Mouse (Mus musculus) kidney, embryonic 14.5 days (tissue): Measurements from ENCODE around the gene Treh. TPM values are rescaled to one million over a fixed set of nuclear protein-coding genes. Genes with fewer than 3 reads are reported as not detected.

Experiments
- ATAC-seq: fragments of 200-750 bp; cut with Nextera tagmentation; 2 replicates; pipeline ENCODE4 v1.8.0; 2017; ENCODE audit warnings: moderate number of reproducible peaks, mild to moderate bottlenecking, moderate TSS enrichment, moderate library complexity; ENCODE audit not compliant: low FRiP score, low TSS enrichment
- H3K27ac ChIP-seq: fragments of 300-500 bp; sonication (generic); 2 replicates; pipeline ENCODE4 v1.5.1; 2014; ENCODE audit warnings: low read depth, mild to moderate bottlenecking, low read length, moderate library complexity, mixed read lengths
- H3K27me3 ChIP-seq: fragments of 300-500 bp; sonication (generic); 2 replicates; pipeline ENCODE4 v1.6.1; 2014; ENCODE audit warnings: mild to moderate bottlenecking, low read length; ENCODE audit not compliant: control insufficient read depth, insufficient read depth
- H3K36me3 ChIP-seq: fragments of 300-500 bp; sonication (generic); 2 replicates; pipeline ENCODE4 v1.6.1; 2014; ENCODE audit warnings: low read length, mixed read lengths; ENCODE audit not compliant: control insufficient read depth, insufficient read depth
- H3K4me1 ChIP-seq: fragments of 300-500 bp; sonication (generic); 2 replicates; pipeline ENCODE4 v1.6.1; 2014; ENCODE audit warnings: low read length, mixed read lengths; ENCODE audit not compliant: control insufficient read depth, insufficient read depth
- H3K4me2 ChIP-seq: fragments of 300-500 bp; sonication (generic); replicated peaks from 2 replicates; pipeline ENCODE4 v1.6.1; 2014; ENCODE audit warnings: low read depth, mild to moderate bottlenecking, low read length
- H3K4me3 ChIP-seq: fragments of 300-500 bp; sonication (generic); 2 replicates; pipeline ENCODE4 v1.5.1; 2014; ENCODE audit warnings: mild to moderate bottlenecking, low read length
- H3K9ac ChIP-seq: fragments of 300-500 bp; sonication (generic); 2 replicates; pipeline ENCODE4 v1.6.1; 2014; ENCODE audit warnings: low read depth, mild to moderate bottlenecking, low read length, moderate library complexity
- H3K9me3 ChIP-seq: fragments of 300-500 bp; sonication (generic); 2 replicates; pipeline ENCODE4 v1.6.1; 2016; ENCODE audit warnings: low read length; ENCODE audit not compliant: control insufficient read depth
- WGBS: fragments of 180-500 bp; shearing (Covaris S2); extraction: QIAGEN DNeasy Blood & Tissue Kit; methylation state at CpG from one replicate; pipeline ENCODE4 v1.1.7; 2014; 5-methylcytosine and 5-hydroxymethylcytosine counted together
- polyA plus RNA-seq: library from polyadenylated mRNA; unstranded; fragments of >200 nt; fragmentation: Nextera tagmentation; extraction: Ambion mirVana; gene quantifications from 2 replicates; pipeline ENCODE4 v1.2.1, GENCODE M21; 2014

Gene Treh
- polyA plus RNA-seq, 1 experiment from 2014 or later = not detected

- ATAC-seq = peak; percentile 18; the same call in 1 of the 2 replicates
- H3K27me3 ChIP-seq = no peaks in the 10 kb centered on the region
- 43% methylated on average over 5 of the region's 5 CpGs for WGBS
- peaks cover 10% of the 10 kb centered on the region; the same call in 1 of the 2 replicates for H3K36me3 ChIP-seq
- peaks cover 15% of the 10 kb centered on the region for H3K4me1 ChIP-seq
- H3K4me3 ChIP-seq = no peak overlapping the region
- H3K27ac ChIP-seq = peak overlapping the region; percentile 78; the same call in 1 of the 2 replicates
- no peak overlapping the region for H3K4me2 ChIP-seq
- H3K9ac ChIP-seq = no peak overlapping the region
- H3K9me3 ChIP-seq = no peaks in the 10 kb centered on the region
Measured at GRCm38 (mm10) chr9:44686638-44687037, 13.6 kb downstream of the Treh start.

GRCm38 (mm10) chr9:44688013-44688412, 15.0 kb downstream of the Treh start:
- H3K4me1 ChIP-seq = peaks cover 15% of the 10 kb centered on the region
- no peak for ATAC-seq
- WGBS = 56% methylated on average over 9 of the region's 9 CpGs
- no peaks in the 10 kb centered on the region for H3K27me3 ChIP-seq
- H3K9me3 ChIP-seq = no peaks in the 10 kb centered on the region
- no peak overlapping the region for H3K4me2 ChIP-seq
- no peak overlapping the region for H3K27ac ChIP-seq
- peaks cover 16% of the 10 kb centered on the region; the same call in 1 of the 2 replicates for H3K36me3 ChIP-seq
- H3K9ac ChIP-seq = no peak overlapping the region
- no peak overlapping the region for H3K4me3 ChIP-seq

DNA sequence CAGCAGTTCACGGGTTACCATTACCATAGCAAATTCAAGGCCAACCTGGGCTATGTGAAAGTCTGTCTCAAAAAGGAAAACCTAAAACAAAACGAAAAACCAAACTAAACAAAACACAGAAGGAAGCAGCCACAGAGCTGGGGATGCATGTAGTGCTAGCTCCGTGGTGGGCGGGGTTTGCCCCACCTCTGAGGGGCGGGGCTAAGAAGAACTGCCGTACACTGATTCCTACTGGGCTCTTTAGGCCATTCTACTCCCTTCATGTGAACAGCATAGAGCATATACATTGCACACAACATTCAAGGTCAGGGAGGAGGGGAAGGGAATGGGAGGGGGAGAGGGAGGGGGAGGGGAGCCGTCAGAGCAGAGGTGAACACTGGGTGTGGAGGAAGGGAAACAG, 17.6 kb downstream of the Treh start:
- Histone ChIP-seq H3K27ac (no peak overlapping the region), H3K9ac (no peak overlapping the region), H3K36me3 (peaks cover 42% of the 10 kb centered on the region), H3K4me2 (no peak overlapping the region), H3K4me1 (peaks cover 12% of the 10 kb centered on the region), H3K27me3 (no peaks in the 10 kb centered on the region), H3K9me3 (no peaks in the 10 kb centered on the region), H3K4me3 (no peak overlapping the region)
- ATAC-seq = no peak
- 38% methylated on average over 7 of the region's 7 CpGs for WGBS

GRCm38 (mm10) chr9:44691671-44692520, 18.9 kb downstream of the Treh start:
- peaks cover 54% of the 10 kb centered on the region for H3K36me3 ChIP-seq
- no peaks in the 10 kb centered on the region for H3K27me3 ChIP-seq
- H3K4me2 ChIP-seq = no peak overlapping the region
- peak overlapping the region; percentile 42; the same call in 1 of the 2 replicates for H3K27ac ChIP-seq
- no peak for ATAC-seq
- no peak overlapping the region for H3K4me3 ChIP-seq
- no peaks in the 10 kb centered on the region for H3K9me3 ChIP-seq
- no peaks in the 10 kb centered on the region for H3K4me1 ChIP-seq
- no peak overlapping the region for H3K9ac ChIP-seq
- WGBS = 75% methylated on average over 21 of the region's 21 CpGs

GRCm38 (mm10) chr9:44693071-44693470, 20.0 kb downstream of the Treh start:
- Histone ChIP-seq H3K27me3 (no peaks in the 10 kb centered on the region), H3K27ac (no peak overlapping the region), H3K4me2 (no peak overlapping the region), H3K4me3 (no peak overlapping the region), H3K36me3 (peaks cover 56% of the 10 kb centered on the region), H3K4me1 (no peaks in the 10 kb centered on the region), H3K9me3 (no peaks in the 10 kb centered on the region), H3K9ac (no peak overlapping the region)
- ATAC-seq = no peak
- 92% methylated on average over 11 of the region's 11 CpGs for WGBS

DNA sequence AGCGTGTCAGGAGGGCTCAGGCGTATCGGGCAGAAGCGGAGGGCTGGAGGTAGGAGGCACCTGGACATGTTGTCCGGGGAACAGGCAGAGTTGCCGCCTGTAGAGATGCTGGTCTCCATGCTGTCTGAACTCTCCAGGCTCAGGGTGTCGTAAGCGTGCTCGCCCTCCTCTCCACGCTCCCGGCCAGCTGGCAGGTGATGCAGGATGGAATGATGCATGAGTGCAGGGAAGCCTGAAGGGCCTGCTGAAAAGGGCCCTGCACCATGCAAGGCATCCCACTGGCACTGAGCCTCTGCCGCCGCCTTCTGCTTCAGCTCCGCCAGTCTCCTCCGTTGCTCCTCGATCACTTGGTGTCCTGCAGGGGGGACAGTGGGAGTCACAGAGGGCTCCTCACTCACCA, 24.8 kb downstream of the Treh start:
- ATAC-seq = no peak
- Histone ChIP-seq H3K9me3 (no peaks in the 10 kb centered on the region), H3K4me1 (no peaks in the 10 kb centered on the region), H3K4me3 (no peak overlapping the region), H3K27ac (no peak overlapping the region), H3K36me3 (peaks cover 96% of the 10 kb centered on the region), H3K27me3 (no peaks in the 10 kb centered on the region), H3K9ac (no peak overlapping the region), H3K4me2 (no peak overlapping the region)
- 90% methylated on average over 16 of the region's 16 CpGs for WGBS

GRCm38 (mm10) chr9:44699196-44699595, 26.2 kb downstream of the Treh start:
- Histone ChIP-seq H3K9ac (no peak overlapping the region), H3K36me3 (peaks cover 92% of the 10 kb centered on the region), H3K4me1 (no peaks in the 10 kb centered on the region), H3K4me3 (no peak overlapping the region), H3K27me3 (no peaks in the 10 kb centered on the region), H3K4me2 (no peak overlapping the region), H3K9me3 (no peaks in the 10 kb centered on the region), H3K27ac (no peak overlapping the region)
- ATAC-seq = no peak
- WGBS = 89% methylated on average over 10 of the region's 10 CpGs

DNA sequence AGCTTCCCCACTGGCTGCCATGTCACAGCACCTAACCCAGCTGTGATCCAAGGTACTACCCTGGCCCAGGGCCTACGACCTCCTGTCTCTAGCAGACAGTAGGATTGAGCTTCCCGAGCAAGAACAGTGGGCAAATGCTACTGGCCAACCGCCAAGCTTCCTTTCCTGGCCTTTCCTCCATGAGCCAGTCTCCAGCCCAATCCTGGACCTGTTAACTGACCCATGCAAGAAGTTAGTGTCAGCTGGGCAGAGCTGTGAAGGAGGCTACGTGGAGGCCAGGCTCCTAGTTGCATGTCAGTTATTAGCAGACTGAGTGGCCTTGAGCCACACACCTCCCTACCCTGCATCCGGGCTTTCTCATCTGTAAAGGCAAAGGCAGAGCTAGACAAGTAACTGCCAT, 26.7 kb downstream of the Treh start:
- Histone ChIP-seq H3K27ac (no peak overlapping the region), H3K4me2 (no peak overlapping the region), H3K4me1 (no peaks in the 10 kb centered on the region), H3K9me3 (no peaks in the 10 kb centered on the region), H3K27me3 (no peaks in the 10 kb centered on the region), H3K9ac (no peak overlapping the region), H3K36me3 (peaks cover 86% of the 10 kb centered on the region), H3K4me3 (no peak overlapping the region)
- no peak for ATAC-seq
- WGBS = 82% methylated on average over 5 of the region's 5 CpGs

DNA sequence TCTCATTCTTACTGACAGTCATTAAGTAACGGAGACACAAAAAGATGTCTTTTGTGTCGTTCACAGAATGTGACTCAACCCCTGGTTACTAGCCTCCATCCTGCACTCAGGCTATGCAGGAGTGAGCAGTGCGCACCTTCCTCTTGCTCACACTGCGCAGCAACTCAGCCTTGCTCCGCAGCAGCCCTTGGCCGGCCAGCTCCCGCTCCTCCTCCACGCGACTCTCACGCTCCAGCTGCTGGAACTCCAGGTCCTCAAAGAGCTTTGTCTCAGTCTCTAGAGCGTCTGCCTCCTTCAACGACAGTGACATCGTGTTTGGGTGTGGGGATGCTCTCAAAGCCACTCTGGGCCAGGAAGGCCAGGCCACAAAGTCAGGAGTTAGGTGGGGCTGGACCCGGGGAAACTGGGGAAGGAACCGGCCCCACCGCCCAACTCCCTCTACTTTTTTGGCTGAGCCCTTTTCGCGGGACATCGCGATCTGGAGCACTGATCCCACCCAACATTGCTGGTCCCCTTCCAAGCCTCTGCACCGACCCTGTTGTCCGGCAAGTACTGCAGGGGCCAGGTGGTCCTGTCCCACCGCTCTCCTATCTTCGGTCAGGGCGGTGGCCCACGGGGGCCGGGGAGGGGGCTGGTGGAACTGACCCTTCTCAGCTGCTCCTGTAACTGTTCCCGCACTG, 34.9 kb downstream of the Treh start:
- Histone ChIP-seq H3K36me3 (peaks cover 44% of the 10 kb centered on the region), H3K4me3 (peak overlapping the region; percentile 45), H3K9me3 (no peaks in the 10 kb centered on the region), H3K4me1 (peaks cover 16% of the 10 kb centered on the region), H3K4me2 (peak overlapping the region; percentile 90), H3K27me3 (no peaks in the 10 kb centered on the region), H3K9ac (peak overlapping the region; percentile 59), H3K27ac (peak overlapping the region; percentile 55; the same call in 1 of the 2 replicates)
- 11% methylated on average over 28 of the region's 28 CpGs for WGBS
- ATAC-seq = peak; percentile 48; the same call in 1 of the 2 replicates
